Mouse (Mus musculus) midbrain, postnatal 0 days (tissue): ENCODE measurements around the gene Helb. TPM values are rescaled to one million over a fixed set of nuclear protein-coding genes. Genes with fewer than 3 reads are reported as not detected.
"Not testable (repeated sequence)": the region's sequence is repeated elsewhere in the genome, so short reads cannot be mapped to it uniquely, and the experiment has no call there.

ENCODE experiments used
- ATAC-seq: fragments of 200-750 bp; cut with Nextera tagmentation; 2 replicates; pipeline ENCODE4 v1.8.0; 2017; ENCODE audit warnings: moderate number of reproducible peaks, mild to moderate bottlenecking, moderate TSS enrichment, moderate library complexity; ENCODE audit not compliant: low FRiP score
- DNase-seq: peaks from one replicate; pipeline ENCODE4 v3.0.0-alpha.2; 2015; ENCODE audit warnings: low spot score
- H3K27ac ChIP-seq: fragments of 300-500 bp; sonication (generic); 2 replicates; pipeline ENCODE4 v1.5.1; 2014; ENCODE audit warnings: low read depth, mild to moderate bottlenecking, low read length, mixed read lengths
- H3K27me3 ChIP-seq: fragments of 300-500 bp; sonication (generic); 2 replicates; pipeline ENCODE4 v1.6.1; 2014; ENCODE audit warnings: low read length, control low read depth, mixed read lengths; ENCODE audit not compliant: insufficient read depth
- H3K36me3 ChIP-seq: fragments of 300-500 bp; sonication (generic); 2 replicates; pipeline ENCODE4 v1.6.1; 2014; ENCODE audit warnings: low read length, control low read depth, mixed read lengths; ENCODE audit not compliant: insufficient read depth
- H3K4me1 ChIP-seq: fragments of 300-500 bp; sonication (generic); 2 replicates; pipeline ENCODE4 v1.6.1; 2014; ENCODE audit warnings: mild to moderate bottlenecking, control low read depth, antibody characterized with exemption, low read length, mixed read lengths; ENCODE audit not compliant: insufficient read depth
- H3K4me2 ChIP-seq: fragments of 300-500 bp; sonication (generic); 2 replicates; pipeline ENCODE4 v1.6.1; 2014; ENCODE audit warnings: low read depth, mild to moderate bottlenecking, low read length, mixed read lengths; ENCODE audit not compliant: poor library complexity, severe bottlenecking
- H3K4me3 ChIP-seq: fragments of 300-500 bp; sonication (generic); 2 replicates; pipeline ENCODE4 v1.5.1; 2014; ENCODE audit warnings: low read depth, mild to moderate bottlenecking, low read length, moderate library complexity
- H3K9ac ChIP-seq: fragments of 300-500 bp; sonication (generic); replicated peaks from 2 replicates; pipeline ENCODE4 v1.6.1; 2014; ENCODE audit warnings: mild to moderate bottlenecking, low read length, moderate library complexity, mixed read lengths; ENCODE audit not compliant: poor library complexity, severe bottlenecking
- H3K9me3 ChIP-seq: fragments of 300-500 bp; sonication (generic); 2 replicates; pipeline ENCODE4 v1.6.1; 2016; ENCODE audit warnings: low read length, control low read depth
- CTCF ChIP-seq: IDR thresholded peaks from 2 replicates; pipeline ENCODE4 v1.5.1; 2016; ENCODE audit warnings: antibody characterized with exemption, mild to moderate bottlenecking
- WGBS: fragments of 180-500 bp; shearing (Covaris S2); extraction: QIAGEN DNeasy Blood & Tissue Kit; methylation state at CpG from one replicate; pipeline ENCODE4 v1.1.7; 2014; 5-methylcytosine and 5-hydroxymethylcytosine counted together
- polyA plus RNA-seq: library from polyadenylated mRNA; unstranded; fragments of >200 nt; fragmentation: Nextera tagmentation; extraction: Ambion mirVana; gene quantifications from 2 replicates; pipeline ENCODE4 v1.2.1, GENCODE M21; 2015
- total RNA-seq: library from RNA; depleted of rRNA; stranded (reverse); fragments of >200 nt; gene quantifications from 2 replicates; pipeline ENCODE4 v1.2.3, GENCODE M21; 2014

Gene Helb
- total and polyA plus RNA-seq, 2 experiments from 2014 or later = 1.5 to 4.2 TPM

GRCm38 (mm10) chr10:120123721-120124120, 10.9 kb upstream of the Helb start:
- Histone ChIP-seq H3K9me3 (no peaks in the 10 kb centered on the region), H3K9ac (no peak overlapping the region), H3K36me3 (no peaks in the 10 kb centered on the region), H3K4me2 (no peak overlapping the region), H3K4me3 (no peak overlapping the region), H3K27ac (no peak overlapping the region), H3K27me3 (no peaks in the 10 kb centered on the region), H3K4me1 (no peaks in the 10 kb centered on the region)
- ATAC-seq (no peak), DNase-seq (no peak)
- peak; percentile 13; the same call in 1 of the 2 replicates for TF ChIP-seq CTCF
- WGBS = 93% methylated on average over 3 of the region's 3 CpGs

DNA sequence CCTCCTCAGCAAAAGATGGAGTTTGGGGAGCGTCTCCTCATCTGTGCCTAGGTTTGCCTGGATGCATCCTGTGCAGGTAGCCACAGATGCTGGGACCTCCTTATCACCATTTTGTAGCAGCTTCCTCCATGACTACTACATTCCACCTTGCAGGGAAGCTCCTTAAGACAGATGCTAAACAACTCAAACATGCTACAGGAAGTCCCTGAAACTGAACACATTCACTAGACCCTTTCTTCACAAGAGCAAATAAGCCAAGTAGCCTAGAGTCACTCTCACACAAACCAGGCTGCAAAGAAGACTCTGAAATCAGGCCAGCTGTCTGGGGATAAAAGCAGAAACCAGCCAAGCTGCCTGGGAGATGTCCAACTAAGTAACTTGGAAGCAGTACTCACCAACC, 2.5 kb upstream of the Helb start:
- Histone ChIP-seq H3K4me1 (no peaks in the 10 kb centered on the region), H3K27ac (no peak overlapping the region), H3K36me3 (no peaks in the 10 kb centered on the region), H3K27me3 (no peaks in the 10 kb centered on the region), H3K4me2 (no peak overlapping the region), H3K4me3 (no peak overlapping the region), H3K9ac (no peak overlapping the region), H3K9me3 (no peaks in the 10 kb centered on the region)
- DNase-seq = no peak
- ATAC-seq = no peak
- no peak for TF ChIP-seq CTCF
- WGBS = 100% methylated on average over 1 of the region's 1 CpGs

- no peak for TF ChIP-seq CTCF
- Histone ChIP-seq H3K27me3 (no peaks in the 10 kb centered on the region), H3K4me1 (no peaks in the 10 kb centered on the region), H3K27ac (no peak overlapping the region), H3K4me2 (no peak overlapping the region), H3K4me3 (no peak overlapping the region), H3K9ac (no peak overlapping the region), H3K9me3 (no peaks in the 10 kb centered on the region), H3K36me3 (no peaks in the 10 kb centered on the region)
- DNase-seq (no peak), ATAC-seq (no peak)
- WGBS = 44% methylated on average over 7 of the region's 7 CpGs
Observed at GRCm38 (mm10) chr10:120114493-120114892, 1.7 kb upstream of the Helb start.

DNA sequence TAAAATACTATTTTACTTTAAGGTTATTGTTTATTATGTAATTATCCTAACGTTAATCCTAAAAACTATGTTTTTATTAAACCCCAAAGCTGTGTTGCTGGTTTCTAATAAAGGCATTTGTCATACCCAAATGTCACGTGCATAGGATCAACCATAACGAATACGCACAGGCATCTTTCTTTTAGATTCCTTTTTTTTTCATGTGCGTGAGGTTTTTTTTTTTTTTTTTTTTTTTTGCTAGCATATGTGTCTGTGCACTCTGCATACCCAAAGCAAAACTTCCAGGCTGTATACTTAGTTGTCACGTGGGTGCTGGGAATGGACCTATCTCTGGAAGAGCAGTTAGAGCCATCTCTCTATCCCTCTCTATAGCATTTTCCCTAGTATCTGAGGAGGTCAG, 1.2 kb upstream of the Helb start:
- DNase-seq (no peak), ATAC-seq (no peak)
- Histone ChIP-seq H3K27me3 (no peaks in the 10 kb centered on the region), H3K9me3 (no peaks in the 10 kb centered on the region), H3K9ac (no peak overlapping the region), H3K4me2 (no peak overlapping the region), H3K4me1 (no peaks in the 10 kb centered on the region), H3K4me3 (no peak overlapping the region), H3K36me3 (no peaks in the 10 kb centered on the region), H3K27ac (no peak overlapping the region)
- WGBS = 74% methylated on average over 6 of the region's 6 CpGs
- TF ChIP-seq CTCF = no peak

- H3K27ac ChIP-seq, H3K9me3 ChIP-seq, H3K9ac ChIP-seq, DNase-seq, ATAC-seq, H3K27me3 ChIP-seq, H3K36me3 ChIP-seq, H3K4me1 ChIP-seq: not testable (repeated sequence)
- Histone ChIP-seq H3K4me2 (peak overlapping the region; percentile 93), H3K4me3 (peak overlapping the region; percentile 62; the same call in 1 of the 2 replicates)
- 66% methylated on average over 9 of the region's 9 CpGs for WGBS
Observed at GRCm38 (mm10) chr10:120113482-120113881, 695 bp upstream of the Helb start.

GRCm38 (mm10) chr10:120111691-120112319, 982 bp downstream of the Helb start:
- no peaks in the 10 kb centered on the region for H3K36me3 ChIP-seq
- no peak for DNase-seq
- no peak overlapping the region for H3K9ac ChIP-seq
- 78% methylated on average over 3 of the region's 3 CpGs for WGBS
- ATAC-seq = no peak
- H3K27me3 ChIP-seq = no peaks in the 10 kb centered on the region
- H3K4me2 ChIP-seq = peak overlapping the region; percentile 93
- peak overlapping the region; percentile 62 for H3K4me3 ChIP-seq
- no peaks in the 10 kb centered on the region for H3K4me1 ChIP-seq
- TF ChIP-seq CTCF = peak; percentile 26
- H3K27ac ChIP-seq = no peak overlapping the region
- H3K9me3 ChIP-seq = no peaks in the 10 kb centered on the region
